Mouse (Mus musculus) limb, embryonic 14.5 days (tissue): ENCODE data around the gene Kcnc1. TPM values are rescaled to one million over a fixed set of nuclear protein-coding genes. Genes with fewer than 3 reads are reported as not detected.

Experiments used
- ATAC-seq: fragments of 200-750 bp; cut with Nextera tagmentation; 2 replicates; pipeline ENCODE4 v1.8.0; 2017; ENCODE audit warnings: low read depth, moderate number of reproducible peaks, moderate TSS enrichment; ENCODE audit not compliant: low FRiP score
- DNase-seq: peaks from one replicate; pipeline ENCODE4 v3.0.0-alpha.2; 2015; ENCODE audit warnings: low spot score
- H3K27ac ChIP-seq: fragments of 300-500 bp; sonication (generic); replicated peaks from 2 replicates; pipeline ENCODE4 v1.5.1; 2014; ENCODE audit warnings: low read depth, mild to moderate bottlenecking, low read length, moderate library complexity, mixed read lengths
- H3K27me3 ChIP-seq: fragments of 300-500 bp; sonication (generic); 2 replicates; pipeline ENCODE4 v1.6.1; 2014; ENCODE audit warnings: low read length, mixed read lengths; ENCODE audit not compliant: control insufficient read depth, insufficient read depth
- H3K36me3 ChIP-seq: fragments of 300-500 bp; sonication (generic); 2 replicates; pipeline ENCODE4 v1.6.1; 2014; ENCODE audit warnings: mild to moderate bottlenecking, low read length, moderate library complexity, mixed read lengths; ENCODE audit not compliant: control insufficient read depth, insufficient read depth
- H3K4me1 ChIP-seq: fragments of 300-500 bp; sonication (generic); 2 replicates; pipeline ENCODE4 v1.6.1; 2014; ENCODE audit warnings: antibody characterized with exemption, low read length, mixed read lengths; ENCODE audit not compliant: control insufficient read depth, insufficient read depth
- H3K4me2 ChIP-seq: fragments of 300-500 bp; sonication (generic); replicated peaks from 2 replicates; pipeline ENCODE4 v1.6.1; 2014; ENCODE audit warnings: low read depth, mild to moderate bottlenecking, low read length, moderate library complexity; ENCODE audit not compliant: severe bottlenecking
- H3K4me3 ChIP-seq: fragments of 300-500 bp; sonication (generic); replicated peaks from 2 replicates; pipeline ENCODE4 v1.5.1; 2014; ENCODE audit warnings: low read length
- H3K9ac ChIP-seq: fragments of 300-500 bp; sonication (generic); 2 replicates; pipeline ENCODE4 v1.6.1; 2014; ENCODE audit warnings: mild to moderate bottlenecking, low read depth, low read length, moderate library complexity; ENCODE audit not compliant: severe bottlenecking
- H3K9me3 ChIP-seq: fragments of 300-500 bp; sonication (generic); 2 replicates; pipeline ENCODE4 v1.6.1; 2016; ENCODE audit warnings: low read length; ENCODE audit not compliant: control insufficient read depth
- POLR2A ChIP-seq: fragments of 200-500 bp; IDR thresholded peaks from 2 replicates; pipeline ENCODE4 v1.8.0; 2012; ENCODE audit warnings: inconsistent platforms, mild to moderate bottlenecking, moderate library complexity, borderline replicate concordance; ENCODE audit not compliant: insufficient read depth, insufficient read length; ENCODE audit errors: extremely low read depth
- WGBS: fragments of 180-500 bp; shearing (Covaris S2); extraction: QIAGEN DNeasy Blood & Tissue Kit; methylation state at CpG from one replicate; pipeline ENCODE4 v1.1.7; 2014; 5-methylcytosine and 5-hydroxymethylcytosine counted together
- polyA plus RNA-seq, 2 experiments: library from polyadenylated mRNA; depleted of rRNA in 1 of 2; stranded (reverse) in 1 of 2; unstranded in 1 of 2; fragments of >200 nt; fragmentation: Nextera tagmentation in 1 of 2; extraction: Ambion mirVana in 1 of 2; gene quantifications; 2 replicates each; pipeline versions ENCODE4 v1.2.1 to v1.2.3; 2012 to 2014

Gene Kcnc1
- polyA plus RNA-seq, 2 experiments: 0.11 to 0.40 TPM

DNA sequence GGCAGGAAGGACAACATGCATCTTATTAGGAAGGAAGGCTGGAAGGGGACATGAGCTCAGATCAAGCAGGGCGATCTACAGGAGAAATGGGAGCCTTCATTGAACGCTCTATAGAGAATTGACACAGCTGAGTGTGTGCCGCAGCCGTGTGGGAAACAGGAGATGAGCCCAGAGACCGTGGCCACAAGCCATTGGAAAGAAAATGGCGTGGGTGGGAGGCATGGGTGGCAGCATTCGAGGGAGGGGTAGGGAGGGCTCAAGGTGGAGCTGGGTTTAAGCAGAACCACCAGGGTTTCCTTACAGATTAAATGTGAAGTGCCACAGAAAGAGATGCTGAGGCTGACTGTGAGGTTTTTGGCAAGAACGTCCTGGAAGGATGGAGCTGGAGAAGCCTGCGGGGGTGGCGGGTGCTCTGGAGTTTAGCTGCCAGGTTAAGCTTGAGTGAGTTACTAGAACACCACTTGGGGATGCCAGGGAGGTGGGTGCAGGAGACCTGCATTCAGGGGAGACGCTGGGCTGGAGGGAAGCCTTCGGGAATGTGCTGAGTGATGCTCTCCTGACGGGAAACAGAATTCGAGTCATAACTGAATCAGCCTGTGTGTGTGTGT is 19.6 kb downstream of the Kcnc1 start:
- Histone ChIP-seq H3K4me1 (no peaks in the 10 kb centered on the region), H3K27me3 (no peaks in the 10 kb centered on the region), H3K4me2 (no peak overlapping the region), H3K27ac (no peak overlapping the region), H3K36me3 (no peaks in the 10 kb centered on the region), H3K9ac (no peak overlapping the region), H3K9me3 (no peaks in the 10 kb centered on the region), H3K4me3 (no peak overlapping the region)
- ATAC-seq: no peak
- TF ChIP-seq POLR2A: no peak
- 69% methylated on average over 14 of the region's 14 CpGs for WGBS
- no peak for DNase-seq

DNA sequence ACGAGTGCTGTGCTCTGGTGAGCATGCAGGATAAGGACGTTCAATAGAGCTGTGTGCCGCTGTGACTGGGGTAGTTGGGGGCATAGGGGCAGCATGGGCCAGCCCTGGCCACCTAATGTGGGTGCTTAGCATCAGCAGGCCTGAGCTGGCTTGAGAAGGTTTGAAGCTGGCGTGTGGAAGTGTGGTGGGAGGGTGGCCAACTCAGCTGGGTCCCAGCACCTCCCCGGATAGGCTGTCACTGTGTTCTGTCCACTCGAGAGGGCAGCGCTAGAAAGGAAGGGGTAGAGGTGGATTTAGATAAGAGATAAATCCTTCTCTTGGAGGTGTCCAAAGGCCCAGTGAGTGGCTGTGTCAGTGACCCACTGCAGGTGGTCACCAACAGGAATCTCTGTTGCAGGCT is 21.2 kb downstream of the Kcnc1 start:
- H3K4me2 ChIP-seq: no peak overlapping the region
- no peaks in the 10 kb centered on the region for H3K4me1 ChIP-seq
- no peaks in the 10 kb centered on the region for H3K9me3 ChIP-seq
- no peak overlapping the region for H3K9ac ChIP-seq
- no peaks in the 10 kb centered on the region for H3K27me3 ChIP-seq
- no peak overlapping the region for H3K4me3 ChIP-seq
- no peak for ATAC-seq
- no peak for TF ChIP-seq POLR2A
- H3K36me3 ChIP-seq: no peaks in the 10 kb centered on the region
- H3K27ac ChIP-seq: no peak overlapping the region
- no peak for DNase-seq
- 76% methylated on average over 7 of the region's 7 CpGs for WGBS

DNA sequence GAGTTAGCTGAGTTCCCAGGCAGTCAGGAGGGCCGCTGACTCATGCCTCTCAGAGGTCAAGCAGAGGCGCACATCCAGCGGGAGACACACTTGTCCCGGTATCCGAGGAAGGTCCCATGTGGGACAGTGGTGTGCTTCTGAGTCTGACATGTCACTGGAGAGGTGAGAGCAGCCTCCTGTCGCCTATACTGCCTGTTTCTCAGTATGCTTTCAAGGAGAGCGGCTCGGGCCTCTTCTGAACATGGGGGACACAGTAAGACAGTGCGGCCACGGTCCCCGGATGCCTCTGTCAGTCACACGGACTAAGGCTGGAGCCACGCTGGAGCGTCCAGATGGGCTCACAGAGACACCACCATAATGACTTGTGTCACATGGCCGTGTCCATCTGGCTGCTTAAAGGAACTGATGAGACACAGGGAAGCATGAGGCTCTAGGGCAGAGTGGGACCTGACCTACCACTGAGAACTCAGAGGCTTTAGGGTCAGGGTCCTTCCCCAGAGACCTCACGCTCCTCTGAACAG is 21.9 kb downstream of the Kcnc1 start:
- Histone ChIP-seq H3K27me3 (no peaks in the 10 kb centered on the region), H3K4me1 (no peaks in the 10 kb centered on the region), H3K9ac (no peak overlapping the region), H3K4me2 (no peak overlapping the region), H3K27ac (no peak overlapping the region), H3K4me3 (no peak overlapping the region), H3K36me3 (no peaks in the 10 kb centered on the region), H3K9me3 (no peaks in the 10 kb centered on the region)
- no peak for DNase-seq
- ATAC-seq: no peak
- TF ChIP-seq POLR2A: no peak
- 83% methylated on average over 16 of the region's 16 CpGs for WGBS

DNA sequence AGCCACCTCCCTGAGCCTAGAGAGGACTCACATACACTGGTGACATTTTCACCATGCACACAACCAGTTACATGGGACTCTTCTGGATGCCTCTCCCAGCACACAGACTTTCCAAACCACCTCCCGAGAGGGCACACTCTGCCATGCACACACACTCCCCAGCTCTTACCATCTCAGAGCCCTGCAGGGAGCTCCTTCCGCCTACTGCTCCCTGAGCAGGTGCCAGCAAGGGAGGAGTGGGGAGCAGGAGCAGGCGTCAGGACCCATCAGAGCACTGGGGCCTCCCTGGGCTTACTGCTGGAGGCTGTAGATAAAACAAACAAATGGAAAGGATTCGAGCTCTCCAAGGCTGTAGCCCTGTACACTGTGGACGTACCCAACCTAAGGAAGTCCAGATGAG is 25.2 kb downstream of the Kcnc1 start:
- TF ChIP-seq POLR2A: no peak
- no peak for ATAC-seq
- Histone ChIP-seq H3K27ac (no peak overlapping the region), H3K9ac (no peak overlapping the region), H3K36me3 (no peaks in the 10 kb centered on the region), H3K4me2 (no peak overlapping the region), H3K4me3 (no peak overlapping the region), H3K27me3 (no peaks in the 10 kb centered on the region), H3K4me1 (no peaks in the 10 kb centered on the region), H3K9me3 (no peaks in the 10 kb centered on the region)
- 47% methylated on average over 5 of the region's 5 CpGs for WGBS
- DNase-seq: no peak

DNA sequence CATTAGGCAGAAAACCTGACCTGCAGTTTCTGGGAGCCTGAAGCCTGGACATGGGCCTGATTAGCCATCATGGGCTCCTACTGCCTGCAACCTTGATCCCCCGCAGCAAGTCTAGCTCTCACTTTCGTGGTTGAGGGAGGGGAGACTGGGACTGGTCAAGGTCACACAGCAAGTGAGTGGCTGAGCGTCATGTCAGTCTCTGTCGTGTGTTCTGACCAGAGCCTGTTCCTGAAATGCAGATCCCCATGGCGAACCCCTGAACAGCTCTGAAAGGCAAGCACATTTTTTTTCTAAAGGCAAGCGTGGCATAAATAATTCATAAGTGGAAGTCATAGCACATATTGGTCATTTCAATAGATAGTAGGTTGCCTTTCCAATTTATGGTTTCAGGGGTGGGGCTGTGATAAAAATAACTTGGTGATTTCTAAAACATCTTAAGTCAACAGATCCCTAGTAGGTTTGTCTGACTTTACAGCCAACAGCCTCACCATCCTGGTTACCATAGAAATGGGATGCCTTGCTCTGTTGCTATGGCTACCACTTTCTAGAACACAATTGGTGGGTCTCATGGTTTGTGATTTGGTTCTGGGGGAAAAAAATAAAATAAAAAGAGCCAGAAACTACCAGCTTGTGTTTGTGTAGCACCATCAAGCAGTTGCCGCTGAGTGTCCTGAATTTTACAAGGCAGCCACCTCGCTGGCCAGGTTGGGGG is 25.9 kb downstream of the Kcnc1 start:
- no peak for DNase-seq
- no peaks in the 10 kb centered on the region for H3K27me3 ChIP-seq

More for the DNA sequence above, 25.9 kb downstream of the Kcnc1 start:
- no peak overlapping the region for H3K4me3 ChIP-seq
- no peak for ATAC-seq
- H3K36me3 ChIP-seq: no peaks in the 10 kb centered on the region
- no peaks in the 10 kb centered on the region for H3K9me3 ChIP-seq
- no peaks in the 10 kb centered on the region for H3K4me1 ChIP-seq
- TF ChIP-seq POLR2A: no peak
- 68% methylated on average over 8 of the region's 8 CpGs for WGBS
- no peak overlapping the region for H3K4me2 ChIP-seq
- H3K27ac ChIP-seq: no peak overlapping the region
- no peak overlapping the region for H3K9ac ChIP-seq
